Mouse (Mus musculus) kidney, embryonic 15.5 days (tissue): ENCODE data around the gene Arhgef2. TPM values are rescaled to one million over a fixed set of nuclear protein-coding genes. Genes with fewer than 3 reads are reported as not detected.

Experiments used
- ATAC-seq: fragments of 200-750 bp; cut with Nextera tagmentation; replicated peaks from 2 replicates; pipeline ENCODE4 v1.8.0; 2017; ENCODE audit warnings: moderate TSS enrichment; ENCODE audit not compliant: low FRiP score
- H3K27ac ChIP-seq: fragments of 300-500 bp; sonication (generic); 2 replicates; pipeline ENCODE4 v1.5.1; 2015; ENCODE audit warnings: mild to moderate bottlenecking, inconsistent platforms
- H3K27me3 ChIP-seq: fragments of 300-500 bp; sonication (generic); 2 replicates; pipeline ENCODE4 v1.6.1; 2015; ENCODE audit warnings: inconsistent platforms
- H3K36me3 ChIP-seq: fragments of 300-500 bp; sonication (generic); 2 replicates; pipeline ENCODE4 v1.6.1; 2015; ENCODE audit warnings: inconsistent platforms
- H3K4me1 ChIP-seq: fragments of 300-500 bp; sonication (generic); 2 replicates; pipeline ENCODE4 v1.6.1; 2015; ENCODE audit warnings: inconsistent platforms
- H3K4me2 ChIP-seq: fragments of 300-500 bp; sonication (generic); 2 replicates; pipeline ENCODE4 v1.6.1; 2015; ENCODE audit warnings: moderate library complexity, mild to moderate bottlenecking, inconsistent platforms
- H3K4me3 ChIP-seq: fragments of 300-500 bp; sonication (generic); replicated peaks from 2 replicates; pipeline ENCODE4 v1.5.1; 2015; ENCODE audit warnings: mild to moderate bottlenecking, inconsistent platforms
- H3K9ac ChIP-seq: fragments of 300-500 bp; sonication (generic); 2 replicates; pipeline ENCODE4 v1.6.1; 2015; ENCODE audit warnings: mild to moderate bottlenecking, inconsistent platforms
- H3K9me3 ChIP-seq: fragments of 300-500 bp; sonication (generic); replicated peaks from 2 replicates; pipeline ENCODE4 v1.6.1; 2016; ENCODE audit warnings: inconsistent platforms
- WGBS: fragments of 180-500 bp; shearing (Covaris S2); methylation state at CpG from one replicate; pipeline ENCODE4 v1.1.7; 2015; ENCODE audit warnings: mixed read lengths; 5-methylcytosine and 5-hydroxymethylcytosine counted together
- polyA plus RNA-seq: library from polyadenylated mRNA; unstranded; fragments of >200 nt; fragmentation: Nextera tagmentation; extraction: Ambion mirVana; gene quantifications from 2 replicates; pipeline ENCODE4 v1.2.1, GENCODE M21; 2015

The Arhgef2 gene
- polyA plus RNA-seq, 1 experiment from 2014 or later: 104 TPM

DNA sequence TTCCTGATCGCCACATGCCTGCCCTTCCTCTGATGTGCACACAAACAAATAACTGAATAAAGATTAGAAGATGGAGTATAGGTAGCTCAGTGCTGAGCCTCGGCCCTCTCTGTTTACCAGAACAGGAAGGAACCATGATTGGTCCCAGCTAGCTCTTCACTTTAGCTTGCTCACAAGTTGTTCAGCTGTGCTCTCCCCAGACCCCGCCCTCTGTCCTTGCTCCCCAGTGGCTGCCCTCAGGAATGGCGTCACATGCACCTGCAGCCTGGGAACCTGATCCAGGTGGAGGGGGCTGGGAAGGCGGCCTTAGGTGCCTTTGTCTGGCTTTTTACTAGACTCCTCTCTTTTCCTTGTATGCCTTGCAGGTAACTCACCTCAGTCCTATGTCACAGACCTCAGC is 9.4 kb downstream of the Arhgef2 start:
- Histone ChIP-seq H3K27ac (peak overlapping the region; percentile 34), H3K9ac (no peak overlapping the region), H3K4me3 (peak overlapping the region; percentile 19), H3K4me2 (peak overlapping the region; percentile 42), H3K27me3 (no peaks in the 10 kb centered on the region), H3K4me1 (peaks cover 42% of the 10 kb centered on the region), H3K9me3 (no peaks in the 10 kb centered on the region), H3K36me3 (no peaks in the 10 kb centered on the region)
- ATAC-seq: peak; percentile 69
- WGBS: 52% methylated on average over 5 of the region's 5 CpGs

DNA sequence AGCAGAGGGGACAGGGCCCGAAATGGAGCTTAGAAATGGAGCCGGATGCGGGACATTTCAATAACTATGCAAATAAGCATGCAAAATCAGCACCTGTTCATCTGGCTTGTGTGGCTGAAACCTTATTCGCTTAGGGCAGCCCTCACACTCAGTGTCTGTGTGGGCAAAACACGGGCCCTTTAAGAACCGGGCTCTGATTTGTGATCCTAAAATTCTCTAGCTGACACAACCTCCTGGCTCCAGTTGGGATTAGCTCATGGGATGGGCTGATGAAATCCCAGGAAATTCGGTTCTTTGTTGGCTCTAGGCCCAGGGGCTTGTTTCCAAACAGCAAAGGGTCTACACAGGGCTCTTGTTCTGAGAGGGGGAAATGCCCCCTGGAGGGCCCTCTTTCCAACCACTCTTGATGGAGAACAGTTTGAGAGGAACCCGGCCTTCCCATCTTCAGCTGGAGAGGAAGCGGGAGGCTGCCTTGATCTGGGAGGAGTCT is 10.2 kb downstream of the Arhgef2 start:
- H3K4me3 ChIP-seq: peak overlapping the region; percentile 19
- H3K36me3 ChIP-seq: no peaks in the 10 kb centered on the region

GRCm38 (mm10) chr3:88616951-88617500 is 11.3 kb downstream of the Arhgef2 start:
- no peaks in the 10 kb centered on the region for H3K27me3 ChIP-seq
- 76% methylated on average over 3 of the region's 3 CpGs for WGBS
- no peaks in the 10 kb centered on the region for H3K9me3 ChIP-seq
- H3K36me3 ChIP-seq: no peaks in the 10 kb centered on the region
- H3K4me3 ChIP-seq: peak overlapping the region; percentile 19; the same call in 1 of the 2 replicates
- H3K27ac ChIP-seq: peak overlapping the region; percentile 34; the same call in 1 of the 2 replicates
- peaks cover 49% of the 10 kb centered on the region for H3K4me1 ChIP-seq
- peak overlapping the region; percentile 26; the same call in 1 of the 2 replicates for H3K9ac ChIP-seq
- H3K4me2 ChIP-seq: no peak overlapping the region
- ATAC-seq: no peak

More for the DNA sequence above, 10.2 kb downstream of the Arhgef2 start:
- H3K27ac ChIP-seq: peak overlapping the region; percentile 34
- peaks cover 49% of the 10 kb centered on the region for H3K4me1 ChIP-seq
- H3K9me3 ChIP-seq: no peaks in the 10 kb centered on the region
- no peak for ATAC-seq
- no peaks in the 10 kb centered on the region for H3K27me3 ChIP-seq
- no peak overlapping the region for H3K9ac ChIP-seq
- peak overlapping the region; percentile 42 for H3K4me2 ChIP-seq
- 44% methylated on average over 9 of the region's 9 CpGs for WGBS

DNA sequence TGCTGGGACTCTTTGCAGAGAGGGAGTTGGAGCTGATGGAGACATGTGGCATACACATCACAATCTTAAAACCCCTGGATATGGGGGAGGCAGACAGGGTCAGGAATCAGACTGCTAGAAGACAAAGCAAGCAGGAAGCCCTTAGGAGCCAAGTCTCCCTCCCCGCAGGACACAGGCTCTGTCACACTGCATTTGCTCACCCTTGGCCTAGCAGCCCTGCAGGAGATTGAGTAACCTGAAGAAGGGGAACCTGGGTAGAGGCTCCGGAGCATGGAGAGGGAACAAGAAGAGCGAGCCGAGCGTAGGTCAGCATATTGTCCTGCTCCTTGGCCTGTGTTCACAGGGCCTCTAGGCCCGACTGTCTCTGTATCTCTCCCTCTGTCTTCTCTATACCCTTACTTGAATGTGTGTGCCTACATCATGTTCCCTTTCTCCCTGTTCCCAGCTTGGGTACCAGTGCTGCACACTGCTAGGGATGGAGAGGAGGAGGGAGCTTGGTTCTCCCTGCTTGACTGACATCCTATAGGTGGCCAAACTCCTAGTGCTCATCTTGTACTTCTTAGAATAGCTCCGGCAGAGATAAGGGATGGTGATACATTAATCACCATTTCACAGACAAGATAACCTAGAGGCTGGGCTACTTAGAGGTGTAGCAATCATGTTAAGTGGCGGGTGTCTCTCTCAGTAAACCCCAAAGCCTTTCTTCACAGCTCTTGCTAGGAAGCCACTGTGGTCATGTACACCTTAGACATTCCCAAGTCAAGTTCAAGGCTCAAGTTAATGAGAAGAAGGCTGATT is 12.5 kb downstream of the Arhgef2 start:
- no peaks in the 10 kb centered on the region for H3K36me3 ChIP-seq
- peaks cover 53% of the 10 kb centered on the region for H3K4me1 ChIP-seq
- no peak overlapping the region for H3K27ac ChIP-seq
- H3K9me3 ChIP-seq: no peaks in the 10 kb centered on the region
- no peaks in the 10 kb centered on the region for H3K27me3 ChIP-seq
- WGBS: 52% methylated on average over 8 of the region's 8 CpGs
- H3K9ac ChIP-seq: no peak overlapping the region
- H3K4me3 ChIP-seq: no peak overlapping the region
- ATAC-seq: no peak
- H3K4me2 ChIP-seq: no peak overlapping the region

- Histone ChIP-seq H3K36me3 (no peaks in the 10 kb centered on the region), H3K4me1 (peaks cover 64% of the 10 kb centered on the region), H3K4me3 (no peak overlapping the region), H3K27me3 (no peaks in the 10 kb centered on the region), H3K9ac (no peak overlapping the region), H3K4me2 (no peak overlapping the region), H3K27ac (peak overlapping the region; percentile 98), H3K9me3 (no peaks in the 10 kb centered on the region)
- no peak for ATAC-seq
- 43% methylated on average over 9 of the region's 9 CpGs for WGBS
Measured at GRCm38 (mm10) chr3:88619113-88620097, 13.6 kb downstream of the Arhgef2 start.

DNA sequence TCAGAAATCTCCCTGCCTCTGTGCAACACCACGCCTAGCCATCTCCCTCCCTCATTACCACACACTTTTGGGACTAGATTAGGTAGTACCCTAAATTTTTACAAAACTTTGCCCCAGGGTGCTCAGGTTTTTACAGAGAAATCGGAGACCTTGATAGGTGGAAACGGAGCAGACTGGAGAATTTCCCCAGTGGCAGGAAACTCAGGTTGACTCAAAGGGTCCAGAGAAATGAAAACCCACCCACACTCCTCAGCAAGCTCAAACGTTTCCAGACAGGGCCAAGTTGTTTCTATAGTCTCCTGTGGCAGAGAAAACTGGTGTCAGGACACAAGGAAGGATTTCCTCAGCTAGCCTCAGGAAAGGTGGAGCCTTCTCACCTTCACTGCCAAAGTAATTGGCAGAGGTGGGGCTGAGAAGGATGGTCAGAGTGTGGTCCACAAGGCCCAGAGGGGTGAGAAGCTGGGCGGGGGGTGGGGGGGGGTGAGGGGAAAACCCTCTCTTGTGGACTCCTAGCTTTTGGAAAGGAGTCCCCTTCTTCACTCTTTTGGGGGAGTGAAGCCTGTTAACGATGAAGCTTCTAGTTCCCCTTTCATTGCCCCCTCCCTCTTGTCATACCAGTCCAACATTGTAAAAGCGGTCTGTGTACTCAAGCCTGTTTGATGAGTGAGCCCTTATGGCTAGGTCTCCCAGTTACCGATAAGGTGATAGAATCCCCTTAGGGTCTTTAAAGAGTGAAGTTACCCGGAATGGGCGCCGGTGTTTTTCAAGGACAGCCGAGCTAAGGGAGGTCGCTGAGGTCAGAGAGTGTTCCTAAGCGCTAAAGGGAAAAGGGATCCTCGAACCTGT is 14.6 kb downstream of the Arhgef2 start:
- Histone ChIP-seq H3K9me3 (no peaks in the 10 kb centered on the region), H3K4me2 (peak overlapping the region; percentile 83), H3K27me3 (no peaks in the 10 kb centered on the region), H3K27ac (peak overlapping the region; percentile 98), H3K36me3 (peaks cover 4% of the 10 kb centered on the region), H3K9ac (peak overlapping the region; percentile 85), H3K4me1 (peaks cover 71% of the 10 kb centered on the region), H3K4me3 (peak overlapping the region; percentile 71)
- 15% methylated on average over 15 of the region's 15 CpGs for WGBS
- ATAC-seq: peak; percentile 6; the same call in 1 of the 2 replicates

DNA sequence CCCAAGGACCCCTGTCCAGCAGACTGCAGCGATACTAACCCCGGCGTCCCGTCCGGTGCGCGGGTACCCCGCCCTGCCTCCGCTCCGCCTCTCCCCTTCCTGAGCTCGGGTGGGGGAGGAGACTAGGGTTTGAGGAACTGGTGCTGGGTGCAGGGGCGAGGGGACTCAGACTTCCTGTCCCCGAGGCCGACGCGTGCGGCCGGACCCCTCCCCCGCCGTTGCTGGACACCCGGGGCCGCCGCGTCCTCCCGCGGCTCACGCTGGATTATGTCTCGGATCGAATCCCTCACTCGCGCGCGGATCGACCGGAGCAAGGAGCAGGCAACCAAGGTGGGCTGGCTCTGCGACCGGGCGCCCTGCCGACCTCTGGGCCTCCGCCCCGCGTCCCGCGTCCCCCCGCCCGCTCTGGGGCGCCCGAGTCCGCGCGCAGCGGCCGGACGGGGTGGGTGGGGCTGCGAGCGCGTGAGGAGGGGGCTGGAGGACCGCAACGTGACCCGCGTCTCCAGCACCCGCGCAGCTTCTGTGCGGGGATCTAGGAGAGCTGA is 15.3 kb downstream of the Arhgef2 start:
- Histone ChIP-seq H3K27ac (peak overlapping the region; percentile 98), H3K27me3 (no peaks in the 10 kb centered on the region), H3K36me3 (peaks cover 9% of the 10 kb centered on the region), H3K4me1 (peaks cover 72% of the 10 kb centered on the region), H3K9ac (peak overlapping the region; percentile 85), H3K9me3 (no peaks in the 10 kb centered on the region), H3K4me2 (peak overlapping the region; percentile 83), H3K4me3 (peak overlapping the region; percentile 71)
- WGBS: under 1% methylated on average over 63 of the region's 64 CpGs
- peak; percentile 80 for ATAC-seq

- peak; percentile 18 for ATAC-seq
- H3K4me2 ChIP-seq: peak overlapping the region; percentile 83
- peaks cover 14% of the 10 kb centered on the region for H3K36me3 ChIP-seq
- H3K27ac ChIP-seq: peak overlapping the region; percentile 98
- under 1% methylated on average over 35 of the region's 36 CpGs for WGBS
- peak overlapping the region; percentile 71 for H3K4me3 ChIP-seq
- no peaks in the 10 kb centered on the region for H3K27me3 ChIP-seq
- H3K9ac ChIP-seq: peak overlapping the region; percentile 85
- H3K4me1 ChIP-seq: peaks cover 72% of the 10 kb centered on the region
- H3K9me3 ChIP-seq: no peaks in the 10 kb centered on the region
Measured at GRCm38 (mm10) chr3:88621537-88622112, 15.9 kb downstream of the Arhgef2 start.

- no peaks in the 10 kb centered on the region for H3K27me3 ChIP-seq
- peak overlapping the region; percentile 85 for H3K9ac ChIP-seq
- peak overlapping the region; percentile 71 for H3K4me3 ChIP-seq
- H3K9me3 ChIP-seq: no peaks in the 10 kb centered on the region
- H3K27ac ChIP-seq: peak overlapping the region; percentile 98
- no peak for ATAC-seq
- under 1% methylated on average over 24 of the region's 24 CpGs for WGBS
- H3K4me2 ChIP-seq: peak overlapping the region; percentile 83
- peaks cover 14% of the 10 kb centered on the region for H3K36me3 ChIP-seq
- H3K4me1 ChIP-seq: peaks cover 76% of the 10 kb centered on the region
Measured at GRCm38 (mm10) chr3:88622113-88622940, 16.6 kb downstream of the Arhgef2 start.

DNA sequence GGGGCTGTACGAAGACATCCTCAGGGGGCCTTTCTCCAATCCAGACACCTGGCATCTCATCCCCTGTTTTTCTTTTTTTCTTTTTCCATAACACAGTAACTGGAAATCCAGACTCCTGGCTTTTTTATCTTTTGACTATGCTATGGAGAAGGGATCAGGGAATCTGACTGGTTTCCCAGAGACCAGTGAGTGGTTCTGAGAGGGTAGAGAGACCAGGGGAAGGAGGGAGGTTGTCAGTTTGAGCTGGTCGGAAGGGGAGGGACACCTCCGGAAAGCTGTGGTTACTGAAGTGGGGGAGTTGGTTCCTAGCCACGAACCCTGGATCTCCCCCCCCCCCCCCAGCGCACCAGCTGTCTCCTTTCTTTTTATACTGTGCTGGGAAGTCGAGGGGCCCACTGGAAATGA is 17.2 kb downstream of the Arhgef2 start:
- H3K27me3 ChIP-seq: no peaks in the 10 kb centered on the region
- peaks cover 77% of the 10 kb centered on the region for H3K4me1 ChIP-seq
- H3K4me2 ChIP-seq: peak overlapping the region; percentile 83
- ATAC-seq: 0 out of 2 replicates have a peak, but pooled peaks have one; percentile 16
- H3K9me3 ChIP-seq: no peaks in the 10 kb centered on the region
- peaks cover 14% of the 10 kb centered on the region for H3K36me3 ChIP-seq
- peak overlapping the region; percentile 71 for H3K4me3 ChIP-seq
- H3K27ac ChIP-seq: peak overlapping the region; percentile 98
- H3K9ac ChIP-seq: peak overlapping the region; percentile 85
- WGBS: 2% methylated on average over 6 of the region's 6 CpGs
